ENCODE assay signal across 8 mouse cellular contexts in genomic region chr6:120604020-120604958, GRCm38 (mm10).
DNase-seq lines count a peak whose midpoint lies in the region; ATAC-seq and TF ChIP-seq lines count a peak whose summit lies in the region.

No protein-coding gene starts in this region.

- H3K4me1 ChIP-seq in midbrain, embryonic 10.5 days, result peaks cover 12% of the 10 kb centered on the region
- H3K4me1 ChIP-seq in midbrain, embryonic 16.5 days (ENCODE audit: control insufficient read depth, insufficient read depth, low read length), result no peaks in the 10 kb centered on the region
- no peaks in the 10 kb centered on the region for H3K4me1 ChIP-seq in cerebellum, adult 2 months (ENCODE audit: control insufficient read depth, insufficient read depth, low read length)

- 46% methylated on average over 6 of the region's 6 CpGs for WGBS in midbrain, embryonic 10.5 days
- 27% methylated on average over 6 of the region's 6 CpGs for WGBS in midbrain, embryonic 16.5 days
- WGBS in cerebellum, adult 2 months, result 51% methylated on average over 6 of the region's 6 CpGs

- no peak overlapping the region for H3K4me3 ChIP-seq in midbrain, embryonic 10.5 days
- H3K4me3 ChIP-seq in midbrain, embryonic 16.5 days (ENCODE audit: low read depth, low read length), result no peak overlapping the region
- no peak overlapping the region for H3K4me3 ChIP-seq in cerebellum, adult 2 months (replicated peaks; ENCODE audit: insufficient read depth, low read depth, low read length)

- H3K9ac ChIP-seq in midbrain, embryonic 16.5 days (ENCODE audit: low read depth, low read length), result no peak overlapping the region

- no peak for TF ChIP-seq CTCF in cerebellum, adult 2 months (IDR thresholded peaks at IDR 0.05; ENCODE audit: borderline replicate concordance, insufficient read depth, low read depth, low read length)

- peak; percentile 19 for DNase-seq in adrenal gland, adult 2 months
- no peak for DNase-seq in adrenal gland, adult 18-20 months (ENCODE audit: low spot score in 2 of 2)
- no peak for DNase-seq in midbrain, embryonic 10.5 days (ENCODE audit: low spot score)
- DNase-seq in kidney, postnatal 25 days, result peak; percentile 34 to 57
- DNase-seq in splenic B cell, adult 2 months (ENCODE audit: low read depth, low spot score), result peak; percentile 38
- no peak for DNase-seq in cerebellum, adult 2 months
- no peak for DNase-seq in frontal cortex, postnatal 10 days (ENCODE audit: low spot score in 2 of 2)

- no peak overlapping the region for H3K4me2 ChIP-seq in midbrain, embryonic 16.5 days (ENCODE audit: low read length)

- H3K27ac ChIP-seq in midbrain, embryonic 10.5 days (replicated peaks), result peak overlapping the region; percentile 68
- no peak overlapping the region for H3K27ac ChIP-seq in midbrain, embryonic 16.5 days (ENCODE audit: low read length)
- H3K27ac ChIP-seq in cerebellum, adult 2 months (ENCODE audit: insufficient read depth, low read length), result no peak overlapping the region

- no peaks in the 10 kb centered on the region for H3K27me3 ChIP-seq in midbrain, embryonic 10.5 days (ENCODE audit: low read depth, poor library complexity, severe bottlenecking)
- H3K27me3 ChIP-seq in midbrain, embryonic 16.5 days (ENCODE audit: control insufficient read depth, insufficient read depth, low read depth, low read length), result no peaks in the 10 kb centered on the region
- H3K27me3 ChIP-seq in splenic B cell, adult 2 months (ENCODE audit: control insufficient read depth, insufficient read depth, low read length, poor library complexity, severe bottlenecking), result no peaks in the 10 kb centered on the region
- no peaks in the 10 kb centered on the region for H3K27me3 ChIP-seq in cerebellum, adult 2 months (ENCODE audit: control insufficient read depth, insufficient read depth, low read length)

- ATAC-seq in midbrain, embryonic 16.5 days, result no peak

- TF ChIP-seq POLR2A in cerebellum, adult 2 months (IDR thresholded peaks at IDR 0.05; ENCODE audit: borderline replicate concordance, insufficient read depth, low read length), result no peak

- H3K9me3 ChIP-seq in midbrain, embryonic 10.5 days (replicated peaks), result no peaks in the 10 kb centered on the region
- H3K9me3 ChIP-seq in midbrain, embryonic 16.5 days (replicated peaks; ENCODE audit: control insufficient read depth, low read length, poor library complexity, severe bottlenecking), result no peaks in the 10 kb centered on the region

- no peaks in the 10 kb centered on the region for H3K36me3 ChIP-seq in midbrain, embryonic 10.5 days
- no peaks in the 10 kb centered on the region for H3K36me3 ChIP-seq in midbrain, embryonic 16.5 days (ENCODE audit: control insufficient read depth, insufficient read depth, low read length)
- no peaks in the 10 kb centered on the region for H3K36me3 ChIP-seq in splenic B cell, adult 2 months (ENCODE audit: control insufficient read depth, insufficient read depth, low read length, poor library complexity, severe bottlenecking)

Comparison
In these comparisons a context has a peak if more than half of its experiments do, and no peak if none do; other contexts are left out.
1. DNase-seq: peak in adrenal gland, adult 2 months (single experiment), kidney, postnatal 25 days (2 of 2) and splenic B cell, adult 2 months (single experiment); none in adrenal gland, adult 18-20 months (0 of 2), midbrain, embryonic 10.5 days (single experiment), cerebellum, adult 2 months (0 of 2) and frontal cortex, postnatal 10 days (0 of 2).